Mouse (Mus musculus) layer of hippocampus, adult 9-11 months (tissue): ENCODE results near the gene Fgf22.

Experiments
- DNase-seq: peaks from one replicate; pipeline ENCODE4 v3.0.0; 2022

Fgf22 gene

GRCm38 (mm10) chr10:79768400-79768799, 13.5 kb downstream of the Fgf22 start:
- DNase-seq: peak; percentile 72

- no peak for DNase-seq
Measured at GRCm38 (mm10) chr10:79769329-79769728, 14.5 kb downstream of the Fgf22 start.

GRCm38 (mm10) chr10:79772320-79772719, 17.4 kb downstream of the Fgf22 start:
- no peak for DNase-seq

GRCm38 (mm10) chr10:79773208-79773607, 18.3 kb downstream of the Fgf22 start:
- DNase-seq: no peak

- DNase-seq: no peak
Measured at GRCm38 (mm10) chr10:79774486-79775279, 19.8 kb downstream of the Fgf22 start.

- no peak for DNase-seq
Measured at GRCm38 (mm10) chr10:79777103-79777531, 22.2 kb downstream of the Fgf22 start, which contains the start of gene Fstl3. TSS of gene Fstl3 (plus strand) at chr10:79777272.

GRCm38 (mm10) chr10:79778006-79778405, 23.1 kb downstream of the Fgf22 start:
- no peak for DNase-seq

- no peak for DNase-seq
Measured at GRCm38 (mm10) chr10:79779193-79779592, 24.3 kb downstream of the Fgf22 start.

GRCm38 (mm10) chr10:79779784-79780663, 25.1 kb downstream of the Fgf22 start:
- peak; percentile 98 for DNase-seq

GRCm38 (mm10) chr10:79780664-79781015, 25.8 kb downstream of the Fgf22 start:
- DNase-seq: no peak

GRCm38 (mm10) chr10:79781139-79781538, 26.3 kb downstream of the Fgf22 start:
- no peak for DNase-seq

GRCm38 (mm10) chr10:79781956-79782355, 27.1 kb downstream of the Fgf22 start:
- no peak for DNase-seq

- no peak for DNase-seq
Measured at GRCm38 (mm10) chr10:79783050-79783449, 28.2 kb downstream of the Fgf22 start.

GRCm38 (mm10) chr10:79783920-79784800, 29.3 kb downstream of the Fgf22 start:
- no peak for DNase-seq

GRCm38 (mm10) chr10:79788386-79789158, 33.7 kb downstream of the Fgf22 start:
- no peak for DNase-seq

- DNase-seq: no peak
Measured at GRCm38 (mm10) chr10:79789581-79789980, 34.7 kb downstream of the Fgf22 start.

- no peak for DNase-seq
Measured at GRCm38 (mm10) chr10:79790861-79791260, 36.0 kb downstream of the Fgf22 start, which contains the start of gene Prss57. TSS of gene Prss57 (minus strand) at chr10:79790961.

- no peak for DNase-seq
Measured at GRCm38 (mm10) chr10:79792339-79793040, 37.6 kb downstream of the Fgf22 start.

- peak; percentile 61 for DNase-seq
Measured at GRCm38 (mm10) chr10:79793051-79793737, 38.3 kb downstream of the Fgf22 start, which contains the start of gene Palm. TSS of gene Palm (plus strand) at chr10:79793572.

GRCm38 (mm10) chr10:79793738-79794490, 39.0 kb downstream of the Fgf22 start:
- peak; percentile 67 for DNase-seq
